Mouse (Mus musculus) MEL (cell line): ENCODE results near the gene Tarbp1. TPM values are rescaled to one million over a fixed set of nuclear protein-coding genes. Genes with fewer than 3 reads are reported as not detected.

ENCODE experiments used
- DNase-seq: peaks from one replicate; pipeline ENCODE4 v3.0.0; 2011; ENCODE audit warnings: low read depth, low spot score
- H3K27ac ChIP-seq: 2 replicates; pipeline ENCODE4 v1.5.1; 2012; ENCODE audit warnings: low read depth, mild to moderate bottlenecking, control low read depth, low read length, moderate library complexity; ENCODE audit not compliant: control insufficient read depth
- H3K27me3 ChIP-seq, 2 experiments: fragments of 150-350 bp in 1 of 2; sonication (generic) in 1 of 2; 2 replicates each; pipeline ENCODE4 v1.6.1; 2012; ENCODE audit warnings: low read length in 2 of 2, mild to moderate bottlenecking in 2 of 2, improper control_type of control experiment in 1 of 2, moderate library complexity in 1 of 2; ENCODE audit not compliant: insufficient read depth in 2 of 2, control insufficient read depth in 1 of 2
- H3K36me3 ChIP-seq, 2 experiments: 2 replicates each; pipeline ENCODE4 v1.6.1; 2012 to 2014; ENCODE audit warnings: low read length in 2 of 2, improper control_type of control experiment in 1 of 2, inconsistent platforms in 1 of 2, mild to moderate bottlenecking in 1 of 2; ENCODE audit not compliant: insufficient read depth in 2 of 2, control insufficient read depth in 1 of 2
- H3K4me1 ChIP-seq, 2 experiments: fragments of 150-350 bp in 1 of 2; sonication (generic) in 1 of 2; 2 replicates each; pipeline ENCODE4 v1.6.1; 2012; ENCODE audit warnings: low read length in 2 of 2, improper control_type of control experiment in 1 of 2, mild to moderate bottlenecking in 1 of 2; ENCODE audit not compliant: insufficient read depth in 2 of 2, control insufficient read depth in 1 of 2
- H3K4me3 ChIP-seq, 2 experiments: fragments of 150-350 bp in 1 of 2; sonication (generic) in 1 of 2; 2 replicates each; pipeline ENCODE4 v1.5.1; 2012; ENCODE audit warnings: low read depth in 2 of 2, low read length in 2 of 2, mild to moderate bottlenecking in 2 of 2, moderate library complexity in 2 of 2, control low read depth in 1 of 2, improper control_type of control experiment in 1 of 2; ENCODE audit not compliant: control insufficient read depth in 1 of 2, insufficient read depth in 1 of 2
- H3K79me2 ChIP-seq: 2 replicates; pipeline ENCODE4 v1.6.1; 2012; ENCODE audit warnings: mild to moderate bottlenecking, low read length, moderate library complexity; ENCODE audit not compliant: control insufficient read depth, poor library complexity, insufficient read depth
- H3K9ac ChIP-seq: 2 replicates; pipeline ENCODE4 v1.6.1; 2012; ENCODE audit warnings: low read depth, mild to moderate bottlenecking, control low read depth, low read length, moderate library complexity; ENCODE audit not compliant: control insufficient read depth, poor library complexity, severe bottlenecking
- H3K9me3 ChIP-seq: fragments of 150-350 bp; sonication (generic); replicated peaks from 2 replicates; pipeline ENCODE4 v1.6.1; 2012; ENCODE audit warnings: mild to moderate bottlenecking, low read length, improper control_type of control experiment, moderate library complexity; ENCODE audit not compliant: insufficient read depth
- CHD1 ChIP-seq: IDR thresholded peaks from 2 replicates; pipeline ENCODE4 v1.6.1; 2012; ENCODE audit warnings: low read depth, mild to moderate bottlenecking, inconsistent platforms, low read length, improper control_type of control experiment
- E2F4 ChIP-seq: IDR thresholded peaks from 2 replicates; pipeline ENCODE4 v1.6.1; 2011; ENCODE audit warnings: low read depth, low read length, improper control_type of control experiment, borderline replicate concordance
- GABPA ChIP-seq: IDR thresholded peaks from 2 replicates; pipeline ENCODE4 v1.6.1; 2012; ENCODE audit warnings: low read depth, mild to moderate bottlenecking, inconsistent platforms, low read length, improper control_type of control experiment, moderate library complexity
- GATA1 ChIP-seq: IDR thresholded peaks from 2 replicates; pipeline ENCODE4 v1.6.1; 2011; ENCODE audit warnings: low read depth, low read length, improper control_type of control experiment
- HCFC1 ChIP-seq: IDR thresholded peaks from 2 replicates; pipeline ENCODE4 v1.6.1; 2012; ENCODE audit warnings: low read depth, mild to moderate bottlenecking, inconsistent platforms, low read length, improper control_type of control experiment, moderate library complexity
- MAFK ChIP-seq: IDR thresholded peaks from 2 replicates; pipeline ENCODE4 v1.6.1; 2011; ENCODE audit warnings: low read depth, mild to moderate bottlenecking, low read length, improper control_type of control experiment, borderline replicate concordance
- MAX ChIP-seq: IDR thresholded peaks from 2 replicates; pipeline ENCODE4 v1.6.1; 2011; ENCODE audit warnings: low read length, improper control_type of control experiment
- MEF2A ChIP-seq: IDR thresholded peaks from 2 replicates; pipeline ENCODE4 v1.6.1; 2014; ENCODE audit warnings: low read depth, mild to moderate bottlenecking, inconsistent platforms, low read length, improper control_type of control experiment; ENCODE audit not compliant: poor library complexity, insufficient replicate concordance, severe bottlenecking; ENCODE audit errors: extremely low read depth
- MXI1 ChIP-seq: IDR thresholded peaks from 2 replicates; pipeline ENCODE4 v1.6.1; 2011; ENCODE audit warnings: mild to moderate bottlenecking, low read depth, low read length, improper control_type of control experiment
- MYC ChIP-seq: IDR thresholded peaks from 2 replicates; pipeline ENCODE4 v1.6.1; 2011; ENCODE audit warnings: low read depth, mild to moderate bottlenecking, low read length, improper control_type of control experiment, moderate library complexity
- NRF1 ChIP-seq: IDR thresholded peaks from 2 replicates; pipeline ENCODE4 v1.6.1; 2014; ENCODE audit warnings: low read depth, mild to moderate bottlenecking, inconsistent platforms, low read length, improper control_type of control experiment, moderate library complexity; ENCODE audit not compliant: poor library complexity, insufficient read depth, severe bottlenecking
- POLR2A ChIP-seq, 2 experiments: IDR thresholded peaks; 2 replicates each; pipeline ENCODE4 v1.6.1; 2011 to 2012; ENCODE audit warnings: low read length in 2 of 2, mild to moderate bottlenecking in 2 of 2, control low read depth in 1 of 2, improper control_type of control experiment in 1 of 2, low read depth in 1 of 2, moderate library complexity in 1 of 2; ENCODE audit not compliant: control insufficient read depth in 1 of 2, insufficient read depth in 1 of 2, poor library complexity in 1 of 2
- POLR2AphosphoS2 ChIP-seq: IDR thresholded peaks from 2 replicates; pipeline ENCODE4 v1.6.1; 2011; ENCODE audit warnings: low read length, improper control_type of control experiment
- POLR2AphosphoS5 ChIP-seq: IDR thresholded peaks from 2 replicates; pipeline ENCODE4 v1.6.1; 2012; ENCODE audit warnings: low read depth, borderline replicate concordance, mild to moderate bottlenecking, inconsistent platforms, low read length, moderate library complexity, mixed read lengths
- RAD21 ChIP-seq: IDR thresholded peaks from 2 replicates; pipeline ENCODE4 v1.6.1; 2011; ENCODE audit warnings: mild to moderate bottlenecking, low read depth, low read length, improper control_type of control experiment
- SIN3A ChIP-seq: IDR thresholded peaks from 2 replicates; pipeline ENCODE4 v1.6.1; 2012; ENCODE audit warnings: low read length, improper control_type of control experiment, inconsistent platforms
- TAL1 ChIP-seq: IDR thresholded peaks from 2 replicates; pipeline ENCODE4 v1.6.1; 2012; ENCODE audit warnings: mild to moderate bottlenecking, inconsistent platforms, low read length, moderate library complexity, mixed read lengths
- TCF12 ChIP-seq: IDR thresholded peaks from 2 replicates; pipeline ENCODE4 v1.6.1; 2014; ENCODE audit warnings: low read depth, mild to moderate bottlenecking, inconsistent platforms, low read length, improper control_type of control experiment, moderate library complexity
- UBTF ChIP-seq: IDR thresholded peaks from 2 replicates; pipeline ENCODE4 v1.6.1; 2012; ENCODE audit warnings: low read depth, mild to moderate bottlenecking, inconsistent platforms, low read length, improper control_type of control experiment, moderate library complexity, borderline replicate concordance; ENCODE audit not compliant: insufficient read depth
- USF1 ChIP-seq: IDR thresholded peaks from 2 replicates; pipeline ENCODE4 v1.6.1; 2014; ENCODE audit warnings: low read depth, mild to moderate bottlenecking, inconsistent platforms, low read length, improper control_type of control experiment, moderate library complexity
- ZKSCAN1 ChIP-seq: IDR thresholded peaks from 2 replicates; pipeline ENCODE4 v1.6.1; 2012; ENCODE audit warnings: low read depth, mild to moderate bottlenecking, inconsistent platforms, low read length, improper control_type of control experiment, moderate library complexity
- ZMIZ1 ChIP-seq: IDR thresholded peaks from 2 replicates; pipeline ENCODE4 v1.6.1; 2012; ENCODE audit warnings: low read depth, mild to moderate bottlenecking, inconsistent platforms, low read length, improper control_type of control experiment, moderate library complexity
- ZNF384 ChIP-seq: IDR thresholded peaks from 2 replicates; pipeline ENCODE4 v1.6.1; 2012; ENCODE audit warnings: low read depth, mild to moderate bottlenecking, inconsistent platforms, low read length, improper control_type of control experiment
- polyA plus RNA-seq, 2 experiments: library from polyadenylated mRNA; stranded (reverse) in 1 of 2; unstranded in 1 of 2; fragments of >175 nt in 1 of 2; fragments of >200 nt in 1 of 2; gene quantifications; 2 replicates each; pipeline versions ENCODE4 v1.2.1 to v1.2.4; 2012; ENCODE audit warnings: low replicate concordance in 2 of 2, low read depth in 1 of 2; ENCODE audit not compliant: insufficient read length in 2 of 2, insufficient read depth in 1 of 2, missing spikeins in 1 of 2
- total RNA-seq: library from RNA; depleted of rRNA; stranded (reverse); fragments of 300-350 nt; gene quantifications from 2 replicates; pipeline ENCODE4 v1.2.3, GENCODE M21; 2012

The Tarbp1 gene
- total and polyA plus RNA-seq, 3 experiments, result 5.4 to 8.4 TPM; not detected in 1

- Histone ChIP-seq H3K27me3 (no peaks in the 10 kb centered on the region), H3K4me1 (no peaks in the 10 kb centered on the region), H3K79me2 (no peaks in the 10 kb centered on the region), H3K4me3 (no peak overlapping the region), H3K27ac (no peak overlapping the region), H3K36me3 (no peaks in the 10 kb centered on the region), H3K9ac (no peak overlapping the region), H3K9me3 (no peaks in the 10 kb centered on the region)
- DNase-seq, result peak; percentile 4
- TF ChIP-seq TCF12 (no peak), USF1 (no peak), MAFK (no peak), ZMIZ1 (no peak), MEF2A (no peak), NRF1 (no peak), UBTF (no peak), E2F4 (no peak), GABPA (no peak), GATA1 (no peak), TAL1 (no peak), SIN3A (no peak), HCFC1 (no peak), ZKSCAN1 (no peak), ZNF384 (no peak)
These were observed 92.6 kb downstream of the Tarbp1 start for GRCm38 (mm10) chr8:126382216-126382615.

GRCm38 (mm10) chr8:126381299-126381698 lies 93.6 kb downstream of the Tarbp1 start:
- no peaks in the 10 kb centered on the region for H3K79me2 ChIP-seq
- H3K9me3 ChIP-seq, result no peaks in the 10 kb centered on the region
- no peak overlapping the region for H3K9ac ChIP-seq
- no peak overlapping the region for H3K4me3 ChIP-seq
- TF ChIP-seq HCFC1 (no peak), RAD21 (no peak), CHD1 (no peak), POLR2A (IDR thresholded peaks at IDR 0.05; ENCODE audit: control insufficient read depth in 1 of 2, insufficient read depth in 1 of 2, low read depth in 1 of 2, low read length in 2 of 2, poor library complexity in 1 of 2) (no peak), POLR2AphosphoS2 (no peak), POLR2AphosphoS5 (no peak), MAFK (no peak), MYC (no peak), MXI1 (no peak), MAX (no peak)
- H3K36me3 ChIP-seq, result no peaks in the 10 kb centered on the region
- DNase-seq, result no peak
- no peak overlapping the region for H3K27ac ChIP-seq
- H3K27me3 ChIP-seq, result no peaks in the 10 kb centered on the region
- H3K4me1 ChIP-seq, result no peaks in the 10 kb centered on the region
